Mouse (Mus musculus) stomach, embryonic 14.5 days (tissue): ENCODE data around the gene Gtpbp2. TPM values are rescaled to one million over a fixed set of nuclear protein-coding genes. Genes with fewer than 3 reads are reported as not detected.

ENCODE experiments used
- ATAC-seq: fragments of 200-750 bp; cut with Nextera tagmentation; 2 replicates; pipeline ENCODE4 v1.8.0; 2017; ENCODE audit warnings: low read depth, moderate TSS enrichment; ENCODE audit not compliant: insufficient number of reproducible peaks, insufficient read depth, low FRiP score
- H3K27ac ChIP-seq: fragments of 300-500 bp; sonication (generic); 2 replicates; pipeline ENCODE4 v1.5.1; 2014; ENCODE audit warnings: mild to moderate bottlenecking, low read length, moderate library complexity, mixed read lengths
- H3K27me3 ChIP-seq: fragments of 300-500 bp; sonication (generic); 2 replicates; pipeline ENCODE4 v1.6.1; 2014; ENCODE audit warnings: low read length, control low read depth, mixed read lengths; ENCODE audit not compliant: control insufficient read depth, insufficient read depth
- H3K36me3 ChIP-seq: fragments of 300-500 bp; sonication (generic); 2 replicates; pipeline ENCODE4 v1.6.1; 2014; ENCODE audit warnings: mild to moderate bottlenecking, control low read depth, low read length, moderate library complexity, mixed read lengths; ENCODE audit not compliant: control insufficient read depth, insufficient read depth
- H3K4me1 ChIP-seq: fragments of 300-500 bp; sonication (generic); 2 replicates; pipeline ENCODE4 v1.6.1; 2014; ENCODE audit warnings: low read length, control low read depth, mixed read lengths; ENCODE audit not compliant: control insufficient read depth, insufficient read depth
- H3K4me2 ChIP-seq: fragments of 300-500 bp; sonication (generic); replicated peaks from 2 replicates; pipeline ENCODE4 v1.6.1; 2014; ENCODE audit warnings: low read depth, low read length, control low read depth
- H3K4me3 ChIP-seq: fragments of 300-500 bp; sonication (generic); 2 replicates; pipeline ENCODE4 v1.5.1; 2014; ENCODE audit warnings: low read depth, low read length, control low read depth
- H3K9ac ChIP-seq: fragments of 300-500 bp; sonication (generic); replicated peaks from 2 replicates; pipeline ENCODE4 v1.6.1; 2014; ENCODE audit warnings: low read depth, mild to moderate bottlenecking, control low read depth, low read length, moderate library complexity, mixed read lengths
- H3K9me3 ChIP-seq: fragments of 300-500 bp; sonication (generic); 2 replicates; pipeline ENCODE4 v1.6.1; 2016; ENCODE audit warnings: low read depth, low read length, control low read depth; ENCODE audit not compliant: control insufficient read depth
- WGBS: fragments of 180-500 bp; shearing (Covaris S2); extraction: QIAGEN DNeasy Blood & Tissue Kit; methylation state at CpG from one replicate; pipeline ENCODE4 v1.1.7; 2014; 5-methylcytosine and 5-hydroxymethylcytosine counted together
- polyA plus RNA-seq: library from polyadenylated mRNA; unstranded; fragments of >200 nt; fragmentation: Nextera tagmentation; extraction: Ambion mirVana; gene quantifications from 2 replicates; pipeline ENCODE4 v1.2.1, GENCODE M21; 2014

Gene Gtpbp2
- 33.0 and 36.3 TPM in 2 replicates for polyA plus RNA-seq

DNA sequence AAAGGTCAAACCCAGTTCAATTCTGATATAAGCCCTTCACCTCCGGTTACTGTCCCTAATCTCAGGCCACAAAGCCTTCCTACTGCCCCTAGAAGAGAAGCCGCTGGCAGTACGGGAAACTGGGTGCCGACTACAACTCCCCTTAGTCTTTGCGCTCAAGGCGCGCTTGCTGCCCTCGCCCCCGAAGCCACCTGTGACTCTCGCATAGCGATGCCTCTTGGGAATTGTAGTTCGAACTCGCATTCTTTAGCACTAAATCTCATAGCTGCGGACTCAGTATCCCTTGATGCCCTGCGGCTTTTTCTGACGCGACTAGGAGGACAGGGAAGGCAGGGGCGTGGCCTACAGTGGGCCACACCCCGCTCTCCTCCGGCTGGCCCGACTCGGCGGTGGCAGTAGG is at the start of gene Gtpbp2:
Gene Gtpbp2 (plus strand): TSS at position 347 of the 400 bp plus-strand sequence.
- H3K27me3 ChIP-seq: no peaks in the 10 kb centered on the region
- peak within 1 kb of the TSS; percentile 64 for H3K4me3 ChIP-seq
- H3K9ac ChIP-seq: peak within 1 kb of the TSS; percentile 71
- WGBS: under 1% methylated on average over 23 of the region's 23 CpGs
- H3K27ac ChIP-seq: peak within 1 kb of the TSS; percentile 80
- peak within 1 kb of the TSS; percentile 54 for H3K4me2 ChIP-seq
- H3K4me1 ChIP-seq: peaks cover 21% of the 10 kb centered on the region
- H3K9me3 ChIP-seq: no peaks in the 10 kb centered on the region
- peak; percentile 93 for ATAC-seq
- H3K36me3 ChIP-seq: peaks cover 18% of the 10 kb centered on the region

GRCm38 (mm10) chr17:46115489-46115888 is 45.3 kb upstream of the Gtpbp2 start:
- H3K9ac ChIP-seq: no peak overlapping the region
- peaks cover 6% of the 10 kb centered on the region; the same call in 1 of the 2 replicates for H3K4me1 ChIP-seq
- peaks cover 19% of the 10 kb centered on the region; the same call in 1 of the 2 replicates for H3K36me3 ChIP-seq
- ATAC-seq: no peak
- H3K27me3 ChIP-seq: no peaks in the 10 kb centered on the region
- H3K27ac ChIP-seq: no peak overlapping the region
- no peak overlapping the region for H3K4me2 ChIP-seq
- no peak overlapping the region for H3K4me3 ChIP-seq
- no peaks in the 10 kb centered on the region for H3K9me3 ChIP-seq
- WGBS: 22% methylated on average over 2 of the region's 2 CpGs

- Histone ChIP-seq H3K4me2 (no peak overlapping the region), H3K27ac (no peak overlapping the region)
These were observed 44.7 kb upstream of the Gtpbp2 start for GRCm38 (mm10) chr17:46116138-46116537.

GRCm38 (mm10) chr17:46116881-46117280 is 44.0 kb upstream of the Gtpbp2 start:
- no peak for ATAC-seq
- Histone ChIP-seq H3K27me3 (no peaks in the 10 kb centered on the region), H3K9ac (no peak overlapping the region), H3K36me3 (peaks cover 19% of the 10 kb centered on the region; the same call in 1 of the 2 replicates), H3K4me1 (peaks cover 3% of the 10 kb centered on the region; the same call in 1 of the 2 replicates), H3K4me3 (no peak overlapping the region), H3K27ac (no peak overlapping the region), H3K9me3 (no peaks in the 10 kb centered on the region), H3K4me2 (no peak overlapping the region)
- 91% methylated on average over 3 of the region's 3 CpGs for WGBS

More at GRCm38 (mm10) chr17:46116138-46116537, 44.7 kb upstream of the Gtpbp2 start:
- Histone ChIP-seq H3K9ac (no peak overlapping the region), H3K27me3 (no peaks in the 10 kb centered on the region), H3K9me3 (no peaks in the 10 kb centered on the region), H3K4me3 (no peak overlapping the region), H3K4me1 (peaks cover 6% of the 10 kb centered on the region; the same call in 1 of the 2 replicates), H3K36me3 (peaks cover 19% of the 10 kb centered on the region; the same call in 1 of the 2 replicates)
- no peak for ATAC-seq
- 68% methylated on average over 11 of the region's 11 CpGs for WGBS

GRCm38 (mm10) chr17:46117623-46118422 is 43.0 kb upstream of the Gtpbp2 start:
- H3K27ac ChIP-seq: no peak overlapping the region
- H3K27me3 ChIP-seq: no peaks in the 10 kb centered on the region
- H3K4me3 ChIP-seq: no peak overlapping the region
- no peak overlapping the region for H3K4me2 ChIP-seq
- WGBS: 72% methylated on average over 13 of the region's 13 CpGs
- H3K9me3 ChIP-seq: no peaks in the 10 kb centered on the region
- ATAC-seq: no peak
- no peak overlapping the region for H3K9ac ChIP-seq
- peaks cover 24% of the 10 kb centered on the region for H3K36me3 ChIP-seq
- 0 out of 2 replicates have a peak, but pooled peaks cover 3% of the 10 kb centered on the region for H3K4me1 ChIP-seq

GRCm38 (mm10) chr17:46118423-46118850 is 42.4 kb upstream of the Gtpbp2 start:
- Histone ChIP-seq H3K27ac (no peak overlapping the region), H3K4me1 (0 out of 2 replicates have a peak, but pooled peaks cover 3% of the 10 kb centered on the region), H3K9ac (no peak overlapping the region), H3K9me3 (no peaks in the 10 kb centered on the region), H3K27me3 (no peaks in the 10 kb centered on the region), H3K4me3 (no peak overlapping the region), H3K4me2 (no peak overlapping the region), H3K36me3 (peaks cover 31% of the 10 kb centered on the region)
- WGBS: 56% methylated on average over 4 of the region's 4 CpGs
- ATAC-seq: no peak

- H3K27ac ChIP-seq: no peak overlapping the region
- ATAC-seq: no peak
- no peaks in the 10 kb centered on the region for H3K27me3 ChIP-seq
- H3K9me3 ChIP-seq: no peaks in the 10 kb centered on the region
- WGBS: 91% methylated on average over 10 of the region's 10 CpGs
- no peak overlapping the region for H3K4me3 ChIP-seq
- peaks cover 42% of the 10 kb centered on the region for H3K36me3 ChIP-seq
- no peak overlapping the region for H3K9ac ChIP-seq
- no peak overlapping the region for H3K4me2 ChIP-seq
- H3K4me1 ChIP-seq: 0 out of 2 replicates have a peak, but pooled peaks cover 3% of the 10 kb centered on the region
These were observed 41.2 kb upstream of the Gtpbp2 start for GRCm38 (mm10) chr17:46119641-46120040.

DNA sequence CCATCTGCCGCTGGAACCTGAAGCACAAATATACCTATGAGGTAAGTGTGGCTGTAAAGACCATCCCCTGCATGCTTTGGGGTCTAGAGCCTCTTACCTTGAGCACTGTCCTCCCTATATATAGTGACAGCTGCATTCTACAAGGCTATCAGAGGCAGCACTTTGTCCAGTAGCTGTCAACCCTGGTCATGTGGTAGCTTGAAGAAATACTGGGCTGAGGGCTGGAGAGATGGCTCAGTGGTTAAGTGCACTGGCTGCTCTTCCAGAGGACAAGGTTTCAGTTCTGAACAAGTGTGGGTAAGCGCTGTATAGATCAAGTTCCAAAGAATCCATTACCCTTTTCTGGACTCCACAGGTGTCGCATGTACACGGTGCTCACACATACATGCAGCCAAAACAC is 38.0 kb upstream of the Gtpbp2 start:
- no peak overlapping the region for H3K9ac ChIP-seq
- H3K27me3 ChIP-seq: no peaks in the 10 kb centered on the region
- ATAC-seq: no peak
- H3K4me3 ChIP-seq: no peak overlapping the region
- no peak overlapping the region for H3K27ac ChIP-seq
- no peaks in the 10 kb centered on the region for H3K9me3 ChIP-seq
- WGBS: 94% methylated on average over 4 of the region's 4 CpGs
- no peak overlapping the region for H3K4me2 ChIP-seq
- peaks cover 72% of the 10 kb centered on the region for H3K36me3 ChIP-seq
- no peaks in the 10 kb centered on the region for H3K4me1 ChIP-seq
